Mouse (Mus musculus): ENCODE measurements at regions not wholly inside any gene's neighbourhood (a gene's known extent, or its start where the extent isn't known, plus 50 kb on each side); places are given as distances from the start of the nearest gene placed in this dataset.
A peak's percentile ranks its signal among the peaks of the same experiment; 100 is the strongest.
"Not testable (repeated sequence)": the region's sequence is repeated elsewhere in the genome, so short reads cannot be mapped to it uniquely, and the experiment has no call there.

DNA sequence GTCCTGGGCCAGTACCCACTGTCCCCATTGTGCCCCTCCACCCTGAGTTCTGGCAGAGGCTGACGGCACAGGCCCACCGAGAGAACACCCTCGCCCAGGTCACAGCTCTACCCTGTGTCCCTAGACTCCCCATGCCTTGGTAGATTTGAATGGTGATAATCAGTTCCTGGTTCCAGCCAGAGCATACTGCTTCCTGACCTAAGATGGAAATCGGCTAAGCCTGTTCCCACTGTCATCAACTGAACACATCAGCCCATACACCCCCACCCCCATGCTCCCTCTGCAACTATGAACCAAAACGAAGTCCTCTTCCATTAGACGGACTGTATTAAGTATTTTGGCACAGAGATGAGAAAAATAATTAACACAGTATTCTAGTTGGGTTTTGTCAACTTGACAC, 202.9 kb upstream of the Hs6st1 start:
- DNase-seq (ENCODE audit: low read depth, low spot score): no peak

DNA sequence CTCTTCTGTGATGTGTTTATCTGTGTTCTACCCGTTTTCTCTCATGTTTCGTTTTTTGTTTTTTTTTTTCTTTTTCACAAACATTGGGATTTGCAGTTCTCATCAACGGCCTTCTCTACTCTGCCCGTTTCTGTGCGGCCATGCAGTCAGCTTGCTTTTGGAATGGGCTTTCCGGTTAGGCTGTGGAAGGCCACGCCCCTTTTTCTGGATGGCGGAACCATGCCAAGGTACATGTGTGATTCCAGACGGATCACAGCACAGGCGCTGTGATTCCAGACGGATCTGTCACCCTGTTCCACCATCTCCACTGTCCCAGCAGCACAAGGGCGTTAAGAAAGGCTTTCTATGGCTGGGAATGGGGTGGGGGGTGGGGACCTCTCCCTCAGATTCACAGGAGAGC, 201.6 kb upstream of the Hs6st1 start:
- no peak for DNase-seq (ENCODE audit: low read depth, low spot score)

DNA sequence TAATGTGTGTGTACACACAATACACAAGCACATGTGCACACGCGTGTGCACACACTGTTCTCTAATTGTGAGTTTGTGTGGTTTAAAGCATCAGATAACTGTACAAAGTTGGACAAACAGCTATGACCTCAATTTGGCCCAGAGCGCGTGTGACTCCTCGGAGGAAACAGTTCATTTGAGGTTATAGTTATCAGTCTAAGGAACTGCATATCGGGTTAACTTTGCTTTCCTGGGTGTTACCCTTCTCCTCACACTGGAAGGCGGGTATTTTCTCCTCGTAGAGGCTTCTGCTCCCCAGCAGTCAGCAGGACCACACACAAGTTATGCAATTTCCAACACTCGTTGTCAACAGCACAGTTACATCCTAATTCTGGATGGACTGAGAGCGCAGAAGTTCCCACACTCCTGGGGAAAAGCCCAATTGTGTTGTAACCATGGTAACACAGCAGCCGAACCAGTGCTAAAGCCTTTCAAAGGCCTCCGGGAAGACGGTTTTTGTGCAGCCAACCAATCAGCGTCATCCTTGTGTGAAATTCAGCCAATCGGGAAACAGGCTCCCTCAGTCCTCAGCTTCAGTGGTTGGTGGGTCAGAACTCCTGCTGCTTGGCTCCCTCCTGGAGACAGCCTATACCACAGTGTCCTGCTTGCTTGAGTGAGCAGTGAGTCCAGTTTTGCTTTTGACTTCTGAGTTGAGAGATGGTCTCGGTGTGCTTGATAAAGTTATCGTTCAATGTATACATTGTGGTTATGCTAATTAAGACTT, 198.6 kb upstream of the Hs6st1 start:
- DNase-seq (ENCODE audit: low read depth, low spot score): peak; percentile 26

DNA sequence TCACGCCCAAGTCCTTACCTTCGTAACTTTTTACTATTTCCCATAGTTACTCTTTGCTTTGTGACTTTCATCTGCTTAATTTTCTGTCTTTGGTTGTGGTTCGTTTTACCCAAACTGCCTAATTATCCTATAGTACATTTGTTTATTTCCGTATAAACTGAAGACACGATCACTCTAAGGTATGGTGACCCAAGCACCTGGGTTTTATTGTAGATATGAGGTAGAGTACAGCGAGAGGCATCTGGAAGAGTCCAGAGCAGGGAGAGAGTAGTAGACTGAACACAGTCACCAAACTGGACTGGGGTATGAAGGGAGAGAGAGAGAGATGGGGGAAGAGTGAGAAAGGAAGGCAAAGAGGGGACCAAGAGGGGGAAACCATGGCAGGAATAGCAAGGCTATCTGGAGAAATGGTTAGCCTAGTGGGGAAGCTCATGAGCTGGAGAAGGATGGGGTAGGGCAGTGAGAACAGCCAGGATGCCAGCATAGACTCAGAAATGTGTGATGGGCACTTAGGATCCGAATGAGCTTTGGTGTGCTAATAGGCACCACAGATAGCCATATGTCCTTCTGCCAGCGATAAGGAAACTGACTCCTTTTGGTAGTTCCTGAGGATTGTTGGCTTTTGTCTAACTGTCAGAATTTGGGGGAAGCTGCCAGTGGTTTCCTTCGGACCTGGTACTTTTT, 197.9 kb upstream of the Hs6st1 start:
- DNase-seq (ENCODE audit: low read depth, low spot score): no peak

DNA sequence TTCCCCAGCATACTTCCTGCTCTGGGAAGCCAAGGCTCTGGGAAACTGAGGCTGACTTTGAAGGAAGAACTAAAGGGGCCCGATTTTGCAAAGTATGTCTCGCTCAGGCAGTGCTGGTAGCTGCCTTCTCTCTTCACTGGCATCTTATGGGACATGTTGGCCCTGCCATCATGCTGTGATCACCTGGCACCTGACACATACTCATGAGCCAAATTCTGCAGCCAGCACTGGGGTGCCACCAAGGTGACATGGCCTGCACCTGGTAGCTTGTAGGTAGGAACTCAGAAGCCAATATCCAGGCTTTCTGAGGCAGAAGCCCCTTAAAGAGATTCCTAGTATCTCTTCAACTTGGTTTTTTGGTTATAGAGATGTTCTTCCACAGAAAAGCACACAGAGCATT, 195.2 kb upstream of the Hs6st1 start:
- no peak for DNase-seq (ENCODE audit: low read depth, low spot score)

DNA sequence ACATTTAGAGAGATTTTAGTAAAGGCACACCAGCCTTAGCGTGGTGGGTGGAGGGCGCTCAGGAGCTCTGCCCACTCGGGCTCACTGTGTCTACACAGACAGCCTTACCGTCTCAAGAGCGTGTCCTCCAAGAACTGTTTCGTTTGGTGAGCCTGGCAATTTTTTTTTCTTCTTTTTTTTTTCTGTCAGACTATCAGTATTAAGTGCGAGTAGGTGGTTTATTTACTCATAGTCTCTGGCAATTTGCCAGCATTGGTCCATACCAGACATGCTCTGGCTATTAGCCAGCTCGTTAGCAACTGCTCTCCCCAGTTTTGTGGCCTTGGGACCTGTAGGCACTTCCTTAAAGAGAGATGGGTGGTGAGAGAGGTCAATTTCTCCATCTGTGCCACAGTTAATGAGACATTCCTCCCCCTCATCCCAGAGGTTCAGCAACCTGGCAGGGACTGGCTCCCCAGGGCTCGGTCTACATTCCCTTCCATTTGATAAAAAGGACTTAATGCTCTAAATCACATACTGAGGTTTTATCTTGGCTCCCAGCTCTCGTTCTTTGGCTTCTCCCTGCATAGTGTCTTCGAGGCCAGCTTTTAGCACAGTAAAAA, 192.9 kb upstream of the Hs6st1 start:
- DNase-seq (ENCODE audit: low read depth, low spot score): no peak

DNA sequence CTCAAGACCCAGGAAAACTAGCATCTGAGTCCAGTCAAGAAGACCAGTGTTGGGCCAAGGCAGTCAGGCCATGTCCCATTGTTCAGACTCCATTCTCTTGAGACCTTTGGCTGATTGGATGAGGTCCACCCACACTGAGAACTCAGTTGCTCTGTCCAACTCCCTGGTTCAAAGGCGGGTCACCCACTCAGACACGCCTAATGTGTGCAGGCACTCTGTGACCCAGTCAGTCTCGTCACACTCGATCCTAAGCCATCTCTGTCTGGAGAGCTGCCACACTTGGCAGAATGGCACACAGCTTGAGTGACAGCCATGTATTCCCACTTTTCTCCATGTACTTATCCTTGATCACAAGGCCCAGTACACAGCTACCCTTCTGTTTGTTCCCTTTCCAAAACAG, 189.8 kb upstream of the Hs6st1 start:
- DNase-seq (ENCODE audit: low read depth, low spot score): no peak

DNA sequence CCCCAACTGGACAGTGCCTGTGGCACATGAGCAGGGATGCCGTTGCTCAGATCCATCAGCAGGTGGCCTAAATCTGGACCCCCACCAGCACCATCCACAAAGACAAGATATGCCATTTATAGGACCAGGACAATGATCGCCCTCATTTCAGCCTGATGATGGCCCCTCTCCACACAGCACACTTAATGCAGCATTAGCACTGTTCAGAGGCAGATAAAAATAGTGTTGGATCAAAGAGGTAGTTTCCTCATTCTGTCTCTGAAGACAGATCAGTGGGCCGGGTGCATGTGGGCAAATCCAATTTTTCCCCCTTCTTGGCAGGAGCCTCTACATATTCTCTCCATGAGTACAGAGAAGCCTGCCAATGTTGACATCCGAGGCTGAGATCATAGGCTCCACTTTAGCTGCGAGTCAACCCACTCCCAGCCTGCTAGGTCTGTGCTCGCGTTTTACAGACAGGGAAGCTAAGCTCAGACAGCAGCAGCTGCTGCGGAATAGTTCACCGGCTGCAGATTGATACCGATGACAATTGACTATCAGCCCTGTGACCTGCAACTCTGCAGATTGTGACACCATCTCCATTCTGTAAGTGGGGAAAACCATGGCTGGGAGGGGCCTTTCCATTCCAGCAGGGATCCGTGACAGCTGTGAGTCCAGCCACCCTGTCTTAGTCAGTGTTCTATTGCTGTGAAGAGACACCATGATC, 188.7 kb upstream of the Hs6st1 start:
- no peak for DNase-seq (ENCODE audit: low read depth, low spot score)

DNA sequence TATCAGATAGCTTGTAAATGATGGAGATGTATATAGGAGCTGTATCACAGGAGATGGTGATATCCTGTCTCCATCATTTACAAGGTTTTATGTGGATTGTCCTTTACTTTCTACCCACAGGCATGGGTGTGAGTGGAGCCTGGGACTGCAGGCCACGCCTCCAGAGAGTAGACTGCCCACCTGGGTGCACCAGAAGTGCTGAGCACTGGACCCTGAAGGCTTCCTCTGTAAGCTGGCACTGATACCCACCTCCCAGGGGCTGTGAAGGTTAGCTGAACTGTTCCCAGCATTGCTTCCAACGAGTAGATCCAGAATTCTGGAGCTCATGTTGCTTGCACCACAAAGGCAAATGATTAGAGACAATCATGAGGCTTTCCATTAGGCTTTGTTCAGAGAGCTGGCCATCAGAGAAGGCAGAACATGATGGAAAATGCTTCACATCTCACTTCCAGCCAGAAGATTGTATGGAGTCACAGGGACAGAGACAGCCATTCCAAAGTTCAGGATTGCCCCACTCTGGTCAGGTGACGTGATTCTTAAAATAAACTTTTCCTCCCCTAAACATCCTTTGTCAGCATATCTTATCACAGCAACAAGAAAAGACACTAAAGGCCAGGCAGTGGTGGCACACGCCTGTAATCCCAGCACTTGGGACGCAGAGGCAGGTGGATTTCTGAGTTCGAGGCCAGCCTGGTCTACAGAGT, 187.5 kb upstream of the Hs6st1 start:
- DNase-seq (ENCODE audit: low read depth, low spot score): no peak

DNA sequence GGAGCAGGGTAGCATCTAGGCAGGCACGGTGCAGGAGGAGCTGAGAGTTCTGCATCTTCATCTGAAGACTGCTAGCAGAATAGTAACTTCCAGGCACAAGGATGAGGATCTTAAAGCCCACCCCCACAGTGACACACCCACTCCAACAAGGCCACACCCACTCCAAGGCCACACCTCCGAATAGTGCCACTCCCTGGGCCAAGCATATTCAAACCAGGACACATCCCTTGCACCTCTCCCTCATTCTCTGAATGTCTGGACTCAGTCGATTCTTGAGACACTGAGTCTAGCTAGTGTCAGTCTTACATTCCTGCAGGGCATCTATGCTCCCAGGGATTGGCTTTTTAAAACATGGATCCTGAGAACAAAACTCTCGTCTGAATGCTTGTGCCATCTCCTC, 186.7 kb upstream of the Hs6st1 start:
- no peak for DNase-seq (ENCODE audit: low read depth, low spot score)

DNA sequence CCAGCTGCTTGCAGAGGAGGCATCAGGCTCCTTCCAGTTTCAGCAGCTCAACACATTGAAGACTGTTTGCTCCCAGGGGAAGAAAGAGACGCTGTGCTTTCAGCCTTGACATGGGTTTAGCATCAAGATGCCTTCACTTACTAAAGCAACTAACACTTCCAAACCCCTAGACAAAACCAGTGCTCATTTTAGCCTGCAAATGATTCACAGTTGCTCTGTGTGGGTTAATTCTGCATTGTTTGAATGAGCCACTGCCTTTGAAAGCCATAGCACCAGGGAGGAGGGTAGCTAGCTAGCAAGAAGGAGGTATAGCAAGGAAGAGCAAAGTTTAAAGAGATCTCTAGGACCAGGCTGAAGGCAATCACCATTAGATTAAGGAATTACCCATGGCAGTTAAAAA, 186.1 kb upstream of the Hs6st1 start:
- DNase-seq (ENCODE audit: low read depth, low spot score): no peak

DNA sequence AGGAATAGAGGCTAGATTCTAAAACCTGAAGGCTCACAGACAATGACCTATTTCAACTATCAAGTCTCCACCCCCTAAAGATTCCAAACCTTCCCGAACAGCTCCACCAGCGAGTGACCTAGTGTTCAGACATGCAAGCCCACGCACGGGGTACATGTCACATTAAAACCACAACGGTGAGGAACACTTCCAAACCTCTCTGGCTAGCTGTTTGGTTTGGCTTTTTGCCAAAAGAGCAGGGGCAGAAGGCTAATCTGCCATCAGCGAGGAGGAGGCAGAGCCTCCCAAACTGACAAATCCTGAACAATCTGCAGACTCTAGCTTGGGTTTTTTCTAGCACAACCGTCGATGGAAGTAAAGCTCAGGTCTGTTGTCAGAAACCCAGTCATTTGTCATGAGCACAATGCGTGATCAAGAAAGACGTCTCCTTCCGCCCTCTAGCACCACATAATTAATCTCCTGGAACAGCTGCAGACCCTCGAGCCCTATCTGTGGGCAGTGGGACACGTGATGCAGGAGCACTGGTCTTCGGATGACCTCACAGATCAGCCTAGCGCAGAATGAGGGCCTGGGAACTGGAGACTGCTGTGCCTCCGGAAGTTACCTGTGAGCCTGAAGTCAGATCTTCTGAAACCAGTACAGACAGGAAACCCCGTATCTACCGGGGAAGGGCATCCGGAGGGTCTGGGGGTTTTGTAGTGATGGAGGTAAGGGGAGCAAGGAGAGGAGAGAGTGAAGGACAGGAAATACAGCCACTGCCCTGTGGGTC, 178.3 kb upstream of the Hs6st1 start:
- peak; percentile 52 for DNase-seq (ENCODE audit: low read depth, low spot score)

DNA sequence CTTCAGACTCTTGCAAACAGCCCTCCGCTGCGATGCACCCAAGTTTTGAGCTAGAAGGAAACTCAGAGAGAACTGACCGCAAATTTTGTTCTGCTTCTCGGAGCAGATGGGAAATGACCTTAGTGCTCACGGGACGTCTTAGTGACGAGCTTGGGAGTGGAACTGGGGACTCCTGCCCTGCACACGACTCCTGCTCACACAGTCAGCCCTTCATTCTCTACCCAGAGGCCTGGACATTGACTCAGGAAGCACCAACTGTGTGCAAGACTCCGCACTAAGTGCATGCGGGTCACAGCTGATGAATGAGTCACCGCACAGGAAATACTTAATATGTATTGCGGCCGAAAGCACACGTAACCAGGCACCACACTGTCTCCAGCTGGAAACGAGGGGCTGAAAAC, 177.7 kb upstream of the Hs6st1 start:
- peak; percentile 47 for DNase-seq (ENCODE audit: low read depth, low spot score)

DNA sequence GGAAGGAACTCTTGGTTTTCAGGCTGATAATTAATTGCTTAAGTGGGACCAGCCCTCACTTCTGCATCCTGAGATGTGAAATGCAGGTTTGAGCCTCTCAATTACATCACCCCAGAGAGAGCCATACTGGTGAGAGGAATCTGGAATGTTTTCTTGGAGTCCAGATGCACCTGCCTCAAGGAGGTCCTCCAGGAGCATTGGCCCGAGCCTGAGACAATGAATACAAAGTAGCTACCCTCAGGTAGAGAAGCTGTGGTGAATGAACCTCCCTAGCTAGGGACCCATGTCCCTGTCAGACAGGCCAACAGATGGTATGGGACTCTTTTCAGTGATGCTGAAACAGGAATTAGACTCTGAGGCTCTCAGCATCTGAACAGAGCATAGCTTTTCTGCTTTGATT, 168.7 kb upstream of the Hs6st1 start:
- no peak for DNase-seq (ENCODE audit: low read depth, low spot score)

DNA sequence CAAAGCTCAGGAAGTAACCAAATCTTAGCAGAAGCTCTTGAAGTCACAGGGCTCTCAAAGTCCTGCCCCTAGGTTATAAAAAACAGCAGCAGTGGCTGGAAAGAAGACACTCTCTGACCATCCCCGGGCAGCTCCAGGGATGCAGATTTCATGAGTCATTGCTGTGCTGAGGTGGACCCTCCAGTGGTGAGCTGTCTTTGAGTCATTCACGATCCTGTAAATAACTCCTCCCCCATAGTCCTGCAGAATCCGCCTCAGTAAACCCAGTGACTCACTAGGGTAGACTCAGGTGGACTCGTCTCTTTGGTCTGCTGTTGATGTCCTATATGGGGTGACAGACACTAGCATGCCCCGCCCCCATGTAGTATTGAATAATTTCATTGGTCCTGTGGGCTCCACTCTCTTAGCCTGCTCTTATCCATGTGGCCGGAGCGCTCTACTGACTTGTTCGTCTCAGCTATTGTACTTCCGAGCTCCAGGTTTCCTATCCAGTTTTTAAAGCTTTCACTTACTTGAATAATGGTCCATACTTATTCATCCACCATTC, 164.1 kb upstream of the Hs6st1 start:
- DNase-seq (ENCODE audit: low read depth, low spot score): no peak

DNA sequence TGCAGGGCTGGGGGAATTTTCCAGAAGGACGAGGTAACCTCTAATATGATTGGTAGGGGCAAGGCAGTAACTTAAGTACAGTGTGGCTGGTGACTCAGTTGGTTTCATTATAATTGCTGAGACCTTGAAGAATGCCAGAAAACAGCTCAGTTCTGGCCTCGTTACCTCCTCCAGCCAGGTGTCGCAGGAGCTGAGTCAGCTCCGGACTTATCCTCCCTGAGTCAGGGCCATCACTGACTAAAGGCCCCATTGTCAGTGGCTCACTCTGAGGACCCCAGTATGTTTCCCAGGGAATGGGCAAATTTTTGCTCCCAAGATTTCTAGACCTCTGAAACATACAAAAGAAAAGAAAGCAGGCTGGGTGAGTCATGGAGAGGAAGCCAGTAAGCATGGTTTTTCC, 154.6 kb upstream of the Hs6st1 start:
- DNase-seq (ENCODE audit: low read depth, low spot score): no peak

DNA sequence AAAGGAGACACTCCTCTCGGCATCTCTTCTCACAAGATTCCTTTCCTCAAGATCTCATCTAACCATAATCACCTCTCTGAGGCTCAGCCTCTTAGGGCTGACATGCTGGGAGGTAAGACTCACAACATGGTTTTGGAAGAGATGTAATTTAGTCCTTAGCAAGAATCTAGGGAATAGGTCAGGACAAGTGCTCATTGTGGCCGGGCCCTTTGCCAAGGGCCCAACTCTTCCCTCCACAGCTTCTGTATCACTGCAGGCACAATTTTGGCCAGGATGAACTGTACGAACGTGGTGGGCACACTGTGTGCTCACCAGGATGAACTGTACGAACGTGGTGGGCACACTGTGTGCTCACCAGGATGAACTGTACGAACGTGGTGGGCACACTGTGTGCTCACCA, 154.0 kb upstream of the Hs6st1 start:
- DNase-seq (ENCODE audit: low read depth, low spot score): not testable (repeated sequence)

DNA sequence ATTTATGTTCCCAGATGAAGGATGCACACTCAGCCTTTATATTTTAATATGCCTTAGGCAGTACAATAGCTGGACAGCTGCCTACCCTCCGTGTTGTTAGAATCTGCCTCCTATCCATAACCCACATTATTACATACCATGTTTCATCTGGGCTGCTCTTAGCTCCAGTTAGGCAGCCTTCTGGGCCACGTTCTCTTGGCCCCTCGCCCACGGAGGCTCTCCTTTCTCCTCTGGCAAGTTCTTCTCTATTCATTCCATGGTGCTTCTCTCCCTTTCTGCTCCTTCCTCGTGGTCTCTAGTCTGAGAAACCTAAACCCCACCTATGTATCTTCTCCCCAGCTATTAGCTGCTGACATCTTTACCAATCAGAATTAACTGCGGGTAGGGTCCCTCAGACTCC, 152.7 kb upstream of the Hs6st1 start:
- no peak for DNase-seq (ENCODE audit: low read depth, low spot score)

DNA sequence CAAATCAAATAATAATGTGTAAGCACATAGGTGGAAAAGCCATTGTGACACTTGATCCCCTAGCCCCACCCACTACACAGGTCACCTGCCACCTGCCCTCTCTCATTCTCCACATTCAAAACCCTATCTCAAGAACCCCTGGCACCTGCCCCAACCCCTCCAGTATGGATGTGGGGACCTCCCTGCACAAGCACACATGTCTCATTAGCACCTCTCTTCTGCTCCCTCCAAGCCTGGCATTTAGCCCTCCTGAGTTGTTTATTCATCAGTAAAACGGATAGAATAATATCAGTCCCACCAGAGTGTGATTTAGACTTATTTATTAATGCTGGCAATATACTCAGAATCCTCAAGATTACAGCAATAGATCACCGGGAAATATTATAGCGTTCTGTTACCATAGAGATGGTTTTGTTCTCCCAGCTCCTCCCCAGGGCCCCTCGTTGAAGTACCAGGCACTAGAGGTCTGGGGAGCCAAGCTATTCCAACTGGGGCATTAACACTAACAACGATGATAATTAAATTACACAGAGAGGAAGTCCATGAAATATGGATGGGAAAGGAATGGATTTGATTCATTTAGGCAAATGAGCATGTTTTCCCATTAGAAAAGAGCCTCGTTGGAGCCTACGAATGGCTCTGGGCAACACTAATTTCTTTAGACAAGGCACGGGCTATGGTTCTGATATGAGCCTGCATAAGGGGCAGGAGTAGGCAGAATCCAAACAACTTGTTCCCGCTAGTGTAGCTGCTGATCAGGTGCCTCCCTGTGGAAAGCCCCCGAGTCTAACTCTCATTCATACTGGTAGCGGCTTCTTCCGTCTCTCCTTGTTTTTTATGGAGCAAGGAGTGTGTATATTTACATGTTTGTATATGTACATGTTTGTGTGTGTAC, 148.1 kb upstream of the Hs6st1 start:
- DNase-seq (ENCODE audit: low read depth, low spot score): no peak

DNA sequence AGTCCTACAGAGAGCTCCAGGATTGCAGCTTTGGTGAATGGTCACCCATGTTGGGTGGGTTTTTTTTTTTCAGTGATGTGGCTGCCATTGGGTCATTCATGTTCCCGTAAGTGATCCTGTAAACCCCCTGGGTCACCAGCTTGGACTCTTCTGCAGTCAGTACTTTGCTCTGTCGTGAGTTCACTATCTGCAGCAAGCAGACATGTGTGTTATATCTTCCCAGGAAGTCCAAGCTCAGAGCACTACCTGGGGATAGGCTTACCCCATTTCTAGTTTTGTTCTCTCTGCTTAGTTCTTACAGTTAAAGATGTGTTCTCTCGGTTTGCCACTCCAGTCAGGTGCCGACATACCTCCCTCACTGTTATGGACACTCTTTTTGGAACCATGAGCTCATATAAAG, 143.4 kb upstream of the Hs6st1 start:
- DNase-seq (ENCODE audit: low read depth, low spot score): no peak
